Mouse (Mus musculus): ENCODE measurements around the gene Frrs1l. TPM values are rescaled to one million over a fixed set of nuclear protein-coding genes. Genes with fewer than 3 reads are reported as not detected.

Frrs1l gene
- polyA plus RNA-seq, 1 experiment, result not detected

DNA sequence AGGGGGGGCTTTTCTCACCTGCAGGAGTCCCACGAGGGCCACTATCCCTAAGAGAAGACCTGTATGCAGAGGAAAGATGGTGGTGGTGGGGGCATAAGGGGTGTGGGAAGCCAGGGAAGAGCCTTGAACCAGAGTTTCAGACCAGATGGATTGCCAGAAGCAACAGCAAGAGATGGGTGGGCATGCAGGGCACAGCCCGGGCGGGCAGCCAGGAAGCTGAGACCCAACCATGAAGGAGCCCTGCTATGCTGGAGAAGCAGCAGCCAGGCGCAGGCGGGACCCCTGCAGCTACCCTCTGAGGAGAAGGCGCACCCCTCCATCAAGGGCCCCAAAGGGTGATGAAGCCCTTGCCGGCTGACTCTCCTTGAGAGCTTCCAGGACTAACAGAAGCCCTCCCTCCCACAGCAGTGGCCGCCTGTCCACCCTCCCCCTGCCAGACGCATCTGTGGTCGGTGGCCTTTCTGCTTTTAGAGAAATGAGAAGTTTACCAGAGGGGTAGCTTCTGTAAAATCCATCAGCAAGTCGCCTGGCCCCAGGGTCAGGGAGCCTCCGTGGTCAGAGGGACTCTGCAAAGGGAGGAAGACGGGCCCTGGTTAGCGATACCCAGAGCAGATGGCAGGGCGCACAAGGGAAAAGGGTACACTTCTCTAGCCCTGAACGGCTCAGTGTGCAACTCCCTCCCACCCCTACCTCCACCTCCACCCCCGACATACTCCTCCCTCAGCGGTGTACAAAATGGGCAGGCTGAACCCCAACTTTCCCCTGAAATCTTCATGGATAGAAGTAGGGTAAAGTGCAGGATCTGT, 26.4 kb upstream of the Frrs1l start:
- Histone ChIP-seq H3K4me3 (ENCODE audit: insufficient read depth, low read length) (no peak overlapping the region), H3K4me1 (ENCODE audit: control insufficient read depth, insufficient read depth, low read length) (no peaks in the 10 kb centered on the region), H3K27ac (ENCODE audit: insufficient read depth, low read depth, low read length) (no peak overlapping the region)
- TF ChIP-seq POLR2A (IDR thresholded peaks at IDR 0.05; ENCODE audit: borderline replicate concordance, low read depth, low read length), result no peak
- no peak for TF ChIP-seq CTCF (IDR thresholded peaks at IDR 0.05; ENCODE audit: low read depth, low read length)

DNA sequence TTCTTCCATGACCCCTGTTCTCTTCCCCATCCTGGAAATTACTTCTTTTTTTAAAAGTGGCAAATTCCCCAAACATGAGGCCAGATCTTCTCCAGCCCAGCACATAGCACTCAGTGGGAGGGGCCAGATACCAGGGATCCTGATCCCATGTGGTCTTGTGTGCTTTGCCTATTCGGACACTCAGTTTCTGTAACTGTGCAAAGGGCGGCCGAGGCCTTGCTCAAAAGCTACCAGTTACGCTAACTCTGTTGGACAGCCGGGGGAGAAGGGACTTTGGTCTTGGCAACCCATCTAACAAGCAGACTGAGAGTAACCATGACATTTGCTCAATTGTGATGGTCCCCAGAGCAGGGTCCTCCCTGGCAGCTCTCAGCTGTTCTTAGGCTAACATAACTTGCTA, 24.8 kb upstream of the Frrs1l start:
- H3K27ac ChIP-seq (ENCODE audit: insufficient read depth, low read depth, low read length), result no peak overlapping the region
- no peaks in the 10 kb centered on the region for H3K4me1 ChIP-seq (ENCODE audit: control insufficient read depth, insufficient read depth, low read length)
- no peak for TF ChIP-seq POLR2A (IDR thresholded peaks at IDR 0.05; ENCODE audit: borderline replicate concordance, low read depth, low read length)
- no peak for TF ChIP-seq CTCF (IDR thresholded peaks at IDR 0.05; ENCODE audit: low read depth, low read length)
- H3K4me3 ChIP-seq (ENCODE audit: insufficient read depth, low read length), result no peak overlapping the region

DNA sequence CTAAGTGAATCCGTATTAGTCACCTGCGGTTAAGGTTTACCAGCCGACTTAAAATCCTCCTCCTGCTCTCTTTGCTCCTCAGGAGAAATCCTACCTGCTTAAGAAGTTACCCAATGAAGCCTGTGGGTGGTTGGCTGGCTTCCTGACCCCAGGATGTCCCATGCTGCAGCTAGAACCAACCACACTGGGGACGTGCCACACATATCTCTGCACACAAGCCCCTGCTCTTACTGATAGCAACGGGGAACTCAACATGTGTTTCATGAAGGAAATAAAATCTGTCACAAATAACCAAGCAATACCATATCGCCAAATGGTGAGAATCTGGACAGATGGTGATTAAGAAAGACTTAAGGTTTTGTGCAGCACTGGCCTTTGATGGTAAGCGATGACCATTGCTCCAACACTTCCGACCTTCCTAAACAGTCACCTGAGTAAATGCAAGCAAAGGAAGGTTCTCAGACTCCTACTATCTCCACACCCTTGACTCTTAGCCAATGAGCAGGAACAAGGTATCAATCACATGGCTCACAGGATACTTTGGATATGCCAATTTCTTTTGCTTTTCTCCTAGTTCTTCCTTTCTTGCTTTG, 21.4 kb upstream of the Frrs1l start:
- no peak overlapping the region for H3K4me3 ChIP-seq (ENCODE audit: insufficient read depth, low read length)
- no peak overlapping the region for H3K27ac ChIP-seq (ENCODE audit: insufficient read depth, low read depth, low read length)
- H3K4me1 ChIP-seq (ENCODE audit: control insufficient read depth, insufficient read depth, low read length), result no peaks in the 10 kb centered on the region
- TF ChIP-seq CTCF (IDR thresholded peaks at IDR 0.05; ENCODE audit: low read depth, low read length), result no peak
- TF ChIP-seq POLR2A (IDR thresholded peaks at IDR 0.05; ENCODE audit: borderline replicate concordance, low read depth, low read length), result no peak

GRCm38 (mm10) chr4:57010919-57011318, 20.7 kb upstream of the Frrs1l start:
- H3K27ac ChIP-seq (ENCODE audit: insufficient read depth, low read depth, low read length), result no peak overlapping the region
- no peak overlapping the region for H3K4me3 ChIP-seq (ENCODE audit: insufficient read depth, low read length)
- TF ChIP-seq POLR2A (IDR thresholded peaks at IDR 0.05; ENCODE audit: borderline replicate concordance, low read depth, low read length) (no peak), CTCF (IDR thresholded peaks at IDR 0.05; ENCODE audit: low read depth, low read length) (no peak)

GRCm38 (mm10) chr4:57010425-57010824, 20.2 kb upstream of the Frrs1l start:
- no peak overlapping the region for H3K4me3 ChIP-seq (ENCODE audit: insufficient read depth, low read length)
- H3K4me1 ChIP-seq (ENCODE audit: control insufficient read depth, insufficient read depth, low read length), result no peaks in the 10 kb centered on the region
- H3K27ac ChIP-seq (ENCODE audit: insufficient read depth, low read depth, low read length), result no peak overlapping the region
- TF ChIP-seq CTCF (IDR thresholded peaks at IDR 0.05; ENCODE audit: low read depth, low read length), result no peak
- no peak for TF ChIP-seq POLR2A (IDR thresholded peaks at IDR 0.05; ENCODE audit: borderline replicate concordance, low read depth, low read length)

More at GRCm38 (mm10) chr4:57010919-57011318, 20.7 kb upstream of the Frrs1l start:
- H3K4me1 ChIP-seq (ENCODE audit: control insufficient read depth, insufficient read depth, low read length), result no peaks in the 10 kb centered on the region

- H3K27ac ChIP-seq (ENCODE audit: insufficient read depth, low read depth, low read length), result no peak overlapping the region
- H3K4me1 ChIP-seq (ENCODE audit: control insufficient read depth, insufficient read depth, low read length), result no peaks in the 10 kb centered on the region
- no peak overlapping the region for H3K4me3 ChIP-seq (ENCODE audit: insufficient read depth, low read length)
- TF ChIP-seq CTCF (IDR thresholded peaks at IDR 0.05; ENCODE audit: low read depth, low read length) (no peak), POLR2A (IDR thresholded peaks at IDR 0.05; ENCODE audit: borderline replicate concordance, low read depth, low read length) (no peak)
Measured at GRCm38 (mm10) chr4:57007717-57008116, 17.5 kb upstream of the Frrs1l start.

DNA sequence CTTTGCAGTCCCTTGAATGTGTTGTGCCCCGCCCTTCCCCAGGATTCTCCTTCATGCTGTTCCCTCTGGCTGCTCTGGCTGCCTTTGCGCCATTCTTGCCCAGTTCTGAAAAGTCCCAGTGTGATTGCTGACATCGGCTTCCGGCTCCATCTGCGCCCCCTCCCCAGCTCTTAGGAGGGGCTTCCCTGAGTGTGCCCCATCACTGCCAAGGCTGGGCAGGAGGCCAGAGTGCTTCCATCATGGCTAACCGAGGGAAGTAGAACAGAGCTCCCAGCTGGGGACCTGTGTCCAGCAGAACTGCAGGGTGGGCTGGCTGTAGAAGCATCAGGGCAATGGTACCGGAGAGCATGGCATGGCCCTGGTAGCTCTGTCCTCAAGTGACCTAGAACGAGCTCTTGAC, 14.8 kb upstream of the Frrs1l start:
- TF ChIP-seq CTCF (IDR thresholded peaks at IDR 0.05; ENCODE audit: low read depth, low read length) (no peak), POLR2A (IDR thresholded peaks at IDR 0.05; ENCODE audit: borderline replicate concordance, low read depth, low read length) (no peak)
- no peak overlapping the region for H3K27ac ChIP-seq (ENCODE audit: insufficient read depth, low read depth, low read length)
- H3K4me1 ChIP-seq (ENCODE audit: control insufficient read depth, insufficient read depth, low read length), result no peaks in the 10 kb centered on the region
- H3K4me3 ChIP-seq (ENCODE audit: insufficient read depth, low read length), result no peak overlapping the region

GRCm38 (mm10) chr4:57003886-57004285, 13.7 kb upstream of the Frrs1l start:
- no peak overlapping the region for H3K27ac ChIP-seq (ENCODE audit: insufficient read depth, low read depth, low read length)
- H3K4me1 ChIP-seq (ENCODE audit: control insufficient read depth, insufficient read depth, low read length), result no peaks in the 10 kb centered on the region
- TF ChIP-seq CTCF (IDR thresholded peaks at IDR 0.05; ENCODE audit: low read depth, low read length) (no peak), POLR2A (IDR thresholded peaks at IDR 0.05; ENCODE audit: borderline replicate concordance, low read depth, low read length) (no peak)
- no peak overlapping the region for H3K4me3 ChIP-seq (ENCODE audit: insufficient read depth, low read length)

- Histone ChIP-seq H3K4me1 (ENCODE audit: control insufficient read depth, insufficient read depth, low read length) (no peaks in the 10 kb centered on the region), H3K27ac (ENCODE audit: insufficient read depth, low read depth, low read length) (no peak overlapping the region), H3K4me3 (ENCODE audit: insufficient read depth, low read length) (no peak overlapping the region)
- no peak for TF ChIP-seq POLR2A (IDR thresholded peaks at IDR 0.05; ENCODE audit: borderline replicate concordance, low read depth, low read length)
- no peak for TF ChIP-seq CTCF (IDR thresholded peaks at IDR 0.05; ENCODE audit: low read depth, low read length)
Measured at GRCm38 (mm10) chr4:57002751-57003150, 12.6 kb upstream of the Frrs1l start.

- Histone ChIP-seq H3K4me3 (ENCODE audit: insufficient read depth, low read length) (no peak overlapping the region), H3K27ac (ENCODE audit: insufficient read depth, low read depth, low read length) (no peak overlapping the region), H3K4me1 (ENCODE audit: control insufficient read depth, insufficient read depth, low read length) (no peaks in the 10 kb centered on the region)
- TF ChIP-seq CTCF (IDR thresholded peaks at IDR 0.05; ENCODE audit: low read depth, low read length), result no peak
- TF ChIP-seq POLR2A (IDR thresholded peaks at IDR 0.05; ENCODE audit: borderline replicate concordance, low read depth, low read length), result no peak
Measured at GRCm38 (mm10) chr4:57001437-57001836, 11.2 kb upstream of the Frrs1l start.
